Mouse (Mus musculus): Measurements from ENCODE around the gene Parvb. TPM values are rescaled to one million over a fixed set of nuclear protein-coding genes. Genes with fewer than 3 reads are reported as not detected.
A peak's percentile ranks its signal among the peaks of the same experiment; 100 is the strongest.

The Parvb gene
- polyA plus RNA-seq (2015; fragmentation: Nextera tagmentation; extraction: Ambion mirVana), result 5.3 and 6.1 TPM in 2 replicates

DNA sequence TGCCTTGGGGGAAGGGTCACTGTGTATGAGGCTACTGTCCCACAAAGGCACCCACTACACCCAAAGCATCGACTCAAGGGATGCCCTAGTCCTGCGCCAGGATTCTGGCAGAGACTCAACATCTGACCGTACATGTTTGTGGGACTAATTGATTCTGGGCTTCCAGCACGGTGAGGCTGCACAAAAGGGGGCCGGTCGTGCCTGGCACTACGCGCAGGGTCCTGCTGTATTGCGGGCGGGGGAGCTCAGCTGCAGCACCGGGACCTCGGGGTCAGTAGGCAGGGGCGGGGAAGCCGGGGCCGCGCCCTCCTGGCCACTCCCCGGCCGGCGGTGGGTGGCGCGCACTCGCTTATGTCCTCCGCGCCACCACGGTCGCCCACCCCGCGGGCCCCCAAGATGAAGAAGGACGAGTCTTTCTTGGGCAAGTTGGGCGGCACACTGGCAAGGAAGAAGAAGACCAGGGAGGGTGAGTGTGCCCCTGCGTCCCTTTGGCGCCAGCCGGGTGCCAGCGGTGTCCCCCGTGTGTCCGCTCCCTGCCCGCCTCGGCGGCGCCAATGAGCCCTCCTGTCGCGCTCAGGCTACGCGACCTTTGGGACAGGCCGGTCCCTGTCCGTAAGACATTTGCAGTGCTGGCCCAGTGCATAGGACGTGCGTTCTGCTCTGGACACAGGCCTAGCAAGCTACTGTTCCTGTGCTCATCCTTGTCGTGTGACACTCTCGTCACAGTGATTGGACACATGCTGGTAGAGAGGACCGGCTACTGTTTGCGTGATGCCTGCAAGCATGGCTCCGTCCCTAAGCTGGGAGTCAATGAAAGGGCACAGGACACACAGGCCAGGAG is at the start of gene Parvb:
Gene Parvb (plus strand): TSS at position 323 of the 841 bp plus-strand sequence.
- Histone ChIP-seq H3K9me3 (replicated peaks) (no peaks in the 10 kb centered on the region), H3K4me3 (replicated peaks) (peak within 1 kb of the TSS; percentile 78), H3K27me3 (peaks cover 6% of the 10 kb centered on the region; the same call in 1 of the 2 replicates), H3K9ac (peak within 1 kb of the TSS; percentile 68), H3K4me2 (peak within 1 kb of the TSS; percentile 97), H3K36me3 (replicated peaks) (0 out of 2 replicates have a peak, but pooled peaks cover 2% of the 10 kb centered on the region), H3K27ac (replicated peaks) (peak within 1 kb of the TSS; percentile 88), H3K4me1 (replicated peaks) (peaks cover 52% of the 10 kb centered on the region)
- peak; percentile 73 for ATAC-seq (ENCODE audit: insufficient read depth)
- WGBS (ENCODE audit: insufficient replicate concordance), result under 1% methylated on average over 53 of the region's 53 CpGs

- WGBS (ENCODE audit: insufficient replicate concordance), result 4% methylated on average over 1 of the region's 1 CpGs
- no peak overlapping the region for H3K9ac ChIP-seq
- no peaks in the 10 kb centered on the region; the same call in 1 of the 2 replicates for H3K36me3 ChIP-seq (replicated peaks)
- no peaks in the 10 kb centered on the region for H3K9me3 ChIP-seq (replicated peaks)
- H3K27me3 ChIP-seq, result peaks cover 14% of the 10 kb centered on the region
- H3K4me1 ChIP-seq (replicated peaks), result 0 out of 2 replicates have a peak, but pooled peaks cover 2% of the 10 kb centered on the region
- H3K4me3 ChIP-seq (replicated peaks), result no peak overlapping the region
- H3K4me2 ChIP-seq, result no peak overlapping the region
- no peak overlapping the region for H3K27ac ChIP-seq (replicated peaks)
- ATAC-seq (ENCODE audit: insufficient read depth), result peak; percentile 69
Observed at GRCm38 (mm10) chr15:84183967-84184366, 47.9 kb upstream of the Parvb start.

- Histone ChIP-seq H3K9me3 (replicated peaks) (no peaks in the 10 kb centered on the region), H3K27ac (replicated peaks) (no peak overlapping the region), H3K4me1 (replicated peaks) (peaks cover 14% of the 10 kb centered on the region; the same call in 1 of the 2 replicates), H3K27me3 (peaks cover 7% of the 10 kb centered on the region; the same call in 1 of the 2 replicates), H3K9ac (no peak overlapping the region), H3K36me3 (replicated peaks) (no peaks in the 10 kb centered on the region), H3K4me2 (no peak overlapping the region), H3K4me3 (replicated peaks) (no peak overlapping the region)
- 49% methylated on average over 4 of the region's 4 CpGs for WGBS (ENCODE audit: insufficient replicate concordance)
- ATAC-seq (ENCODE audit: insufficient read depth), result no peak
Observed at GRCm38 (mm10) chr15:84186196-84186595, 45.6 kb upstream of the Parvb start.

DNA sequence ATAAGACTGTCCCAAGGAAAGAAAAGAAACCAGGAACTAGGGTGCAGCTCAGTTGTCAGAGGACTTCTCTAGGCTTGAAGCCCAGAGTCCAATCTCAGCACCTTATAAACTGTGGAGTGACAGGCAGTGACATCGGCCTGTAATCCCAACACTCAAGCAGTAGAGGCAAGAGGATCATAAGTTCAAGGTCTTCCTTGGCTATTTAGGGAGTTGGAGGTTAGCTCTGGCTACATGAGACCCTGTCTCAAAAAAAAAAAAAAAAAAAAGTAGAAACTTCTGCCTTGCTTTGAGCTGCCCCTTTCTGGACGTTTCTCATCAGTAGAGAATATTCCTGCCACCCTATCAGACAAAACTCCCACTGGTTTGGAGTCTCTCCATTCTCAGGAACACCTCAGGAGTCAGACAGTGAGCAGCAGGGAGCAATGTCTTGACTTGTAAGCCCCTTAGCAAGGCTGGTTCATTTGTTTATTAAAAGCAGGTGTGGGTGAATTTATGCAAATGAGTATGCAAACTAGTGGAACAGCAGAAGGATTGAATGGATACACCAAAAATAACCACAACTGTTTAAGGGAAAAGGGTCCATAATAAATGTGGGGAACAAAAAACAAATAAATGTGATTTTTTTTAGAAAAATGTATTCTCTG is 42.8 kb upstream of the Parvb start:
- no peak for ATAC-seq (ENCODE audit: insufficient read depth)
- no peaks in the 10 kb centered on the region for H3K36me3 ChIP-seq (replicated peaks)
- H3K4me3 ChIP-seq (replicated peaks), result no peak overlapping the region
- no peak overlapping the region for H3K27ac ChIP-seq (replicated peaks)
- H3K9ac ChIP-seq, result no peak overlapping the region
- 53% methylated on average over 2 of the region's 2 CpGs for WGBS (ENCODE audit: insufficient replicate concordance)
- no peaks in the 10 kb centered on the region for H3K27me3 ChIP-seq
- no peaks in the 10 kb centered on the region for H3K9me3 ChIP-seq (replicated peaks)
- H3K4me1 ChIP-seq (replicated peaks), result peaks cover 32% of the 10 kb centered on the region
- no peak overlapping the region for H3K4me2 ChIP-seq

DNA sequence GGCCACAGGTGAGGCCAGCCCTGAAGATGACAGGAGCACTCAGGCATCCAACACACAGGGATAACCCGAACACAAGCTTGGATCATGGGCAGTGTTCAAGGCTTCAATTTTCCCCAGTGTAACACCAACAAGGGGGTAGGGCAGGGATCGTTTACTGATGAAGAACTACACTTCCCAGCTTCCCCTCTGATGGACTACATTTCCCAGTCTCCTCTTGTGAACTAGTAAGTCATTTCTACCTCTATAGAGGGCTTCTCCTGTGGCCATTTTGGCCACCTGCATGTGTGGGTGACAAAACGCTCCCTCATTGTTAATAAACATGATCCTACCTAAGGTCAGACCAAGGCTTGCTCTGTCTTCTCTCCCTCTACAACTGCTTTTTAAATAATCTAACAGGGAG is 42.0 kb upstream of the Parvb start:
- no peak for ATAC-seq (ENCODE audit: insufficient read depth)
- Histone ChIP-seq H3K9me3 (replicated peaks) (no peaks in the 10 kb centered on the region), H3K9ac (no peak overlapping the region), H3K27me3 (no peaks in the 10 kb centered on the region), H3K27ac (replicated peaks) (no peak overlapping the region), H3K4me2 (no peak overlapping the region), H3K36me3 (replicated peaks) (no peaks in the 10 kb centered on the region), H3K4me1 (replicated peaks) (peaks cover 32% of the 10 kb centered on the region), H3K4me3 (replicated peaks) (no peak overlapping the region)
- WGBS (ENCODE audit: insufficient replicate concordance), result 31% methylated on average over 3 of the region's 3 CpGs

DNA sequence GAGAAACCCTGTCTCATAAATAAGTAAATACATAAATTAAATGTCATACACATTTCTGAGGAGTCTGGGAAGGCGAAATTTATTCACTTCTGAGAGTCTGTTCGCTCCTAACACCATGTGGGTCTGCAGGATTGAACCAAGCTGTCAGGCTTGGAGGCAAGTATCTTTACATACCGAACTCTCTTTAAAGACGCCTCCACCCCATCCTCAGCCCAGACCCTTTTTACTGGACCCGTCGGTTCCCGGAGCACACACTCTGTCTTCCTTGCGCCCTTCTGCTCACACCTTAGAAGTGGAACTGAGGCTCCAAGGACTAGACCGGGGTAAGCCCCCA is 40.2 kb upstream of the Parvb start:
- peaks cover 34% of the 10 kb centered on the region for H3K4me1 ChIP-seq (replicated peaks)
- H3K4me2 ChIP-seq, result peak overlapping the region; percentile 80
- WGBS (ENCODE audit: insufficient replicate concordance), result under 1% methylated on average over 9 of the region's 9 CpGs
- H3K27me3 ChIP-seq, result no peaks in the 10 kb centered on the region
- H3K9me3 ChIP-seq (replicated peaks), result no peaks in the 10 kb centered on the region
- H3K27ac ChIP-seq (replicated peaks), result peak overlapping the region; percentile 96
- peak overlapping the region; percentile 90 for H3K4me3 ChIP-seq (replicated peaks)
- peak; percentile 19 for ATAC-seq (ENCODE audit: insufficient read depth)
- peaks cover 12% of the 10 kb centered on the region for H3K36me3 ChIP-seq (replicated peaks)
- H3K9ac ChIP-seq, result peak overlapping the region; percentile 82

- peak within 1 kb of the TSS; percentile 90 for H3K4me3 ChIP-seq (replicated peaks)
- H3K4me1 ChIP-seq (replicated peaks), result peaks cover 34% of the 10 kb centered on the region
- H3K9ac ChIP-seq, result peak within 1 kb of the TSS; percentile 82
- H3K27me3 ChIP-seq, result no peaks in the 10 kb centered on the region
- 2% methylated on average over 48 of the region's 48 CpGs for WGBS (ENCODE audit: insufficient replicate concordance)
- ATAC-seq (ENCODE audit: insufficient read depth), result peak; percentile 96
- peak within 1 kb of the TSS; percentile 80 for H3K4me2 ChIP-seq
- peak within 1 kb of the TSS; percentile 96 for H3K27ac ChIP-seq (replicated peaks)
- H3K36me3 ChIP-seq (replicated peaks), result peaks cover 17% of the 10 kb centered on the region
- H3K9me3 ChIP-seq (replicated peaks), result no peaks in the 10 kb centered on the region
Observed at GRCm38 (mm10) chr15:84192058-84192791, 39.6 kb upstream of the Parvb start, which contains the start of gene Samm50. Samm50 (plus strand) TSS chr15:84192241.

GRCm38 (mm10) chr15:84196486-84197165 is 35.2 kb upstream of the Parvb start:
- no peak overlapping the region for H3K4me2 ChIP-seq
- H3K4me1 ChIP-seq (replicated peaks), result peaks cover 18% of the 10 kb centered on the region
- H3K9ac ChIP-seq, result no peak overlapping the region
- no peak overlapping the region for H3K4me3 ChIP-seq (replicated peaks)
- no peaks in the 10 kb centered on the region for H3K27me3 ChIP-seq
- ATAC-seq (ENCODE audit: insufficient read depth), result no peak
- H3K27ac ChIP-seq (replicated peaks), result no peak overlapping the region
- 73% methylated on average over 8 of the region's 8 CpGs for WGBS (ENCODE audit: insufficient replicate concordance)
- H3K36me3 ChIP-seq (replicated peaks), result peaks cover 61% of the 10 kb centered on the region
- no peaks in the 10 kb centered on the region for H3K9me3 ChIP-seq (replicated peaks)

- no peak overlapping the region for H3K4me3 ChIP-seq (replicated peaks)
- WGBS (ENCODE audit: insufficient replicate concordance), result 60% methylated on average over 4 of the region's 4 CpGs
- no peaks in the 10 kb centered on the region for H3K27me3 ChIP-seq
- H3K36me3 ChIP-seq (replicated peaks), result peaks cover 90% of the 10 kb centered on the region
- H3K9ac ChIP-seq, result no peak overlapping the region
- peaks cover 49% of the 10 kb centered on the region for H3K4me1 ChIP-seq (replicated peaks)
- no peak overlapping the region for H3K27ac ChIP-seq (replicated peaks)
- no peaks in the 10 kb centered on the region for H3K9me3 ChIP-seq (replicated peaks)
- ATAC-seq (ENCODE audit: insufficient read depth), result no peak
- H3K4me2 ChIP-seq, result no peak overlapping the region
Observed at GRCm38 (mm10) chr15:84207327-84207726, 24.5 kb upstream of the Parvb start.

GRCm38 (mm10) chr15:84209517-84210412 is 22.1 kb upstream of the Parvb start:
- ATAC-seq (ENCODE audit: insufficient read depth), result peak; percentile 91

More at GRCm38 (mm10) chr15:84209517-84210412, 22.1 kb upstream of the Parvb start:
- H3K4me2 ChIP-seq, result peak overlapping the region; percentile 68
- H3K27ac ChIP-seq (replicated peaks), result peak overlapping the region; percentile 93
- WGBS (ENCODE audit: insufficient replicate concordance), result 22% methylated on average over 11 of the region's 11 CpGs
- H3K9me3 ChIP-seq (replicated peaks), result no peaks in the 10 kb centered on the region
- H3K9ac ChIP-seq, result peak overlapping the region; percentile 57
- H3K36me3 ChIP-seq (replicated peaks), result peaks cover 74% of the 10 kb centered on the region
- H3K4me3 ChIP-seq (replicated peaks), result peak overlapping the region; percentile 26
- peaks cover 55% of the 10 kb centered on the region for H3K4me1 ChIP-seq (replicated peaks)
- H3K27me3 ChIP-seq, result no peaks in the 10 kb centered on the region

Data from liver, embryonic 15.5 days (tissue).